Mouse (Mus musculus) heart, embryonic 16.5 days (tissue): ENCODE measurements around the gene Krt90. TPM values are rescaled to one million over a fixed set of nuclear protein-coding genes. Genes with fewer than 3 reads are reported as not detected.
A peak's percentile ranks its signal among the peaks of the same experiment; 100 is the strongest.

ENCODE experiments used
- ATAC-seq: fragments of 200-750 bp; cut with Nextera tagmentation; replicated peaks from 2 replicates; pipeline ENCODE4 v1.8.0; 2017; ENCODE audit warnings: moderate number of reproducible peaks; ENCODE audit not compliant: insufficient read depth, low FRiP score; ENCODE audit errors: extremely low read depth
- H3K27ac ChIP-seq: fragments of 300-500 bp; sonication (generic); 2 replicates; pipeline ENCODE4 v1.5.1; 2014; ENCODE audit warnings: mild to moderate bottlenecking, low read length, control low read depth, moderate library complexity
- H3K27me3 ChIP-seq: fragments of 300-500 bp; sonication (generic); 2 replicates; pipeline ENCODE4 v1.6.1; 2014; ENCODE audit warnings: low read length, mixed read lengths; ENCODE audit not compliant: control insufficient read depth, insufficient read depth
- H3K36me3 ChIP-seq: fragments of 300-500 bp; sonication (generic); 2 replicates; pipeline ENCODE4 v1.6.1; 2014; ENCODE audit not compliant: control insufficient read depth, insufficient read depth
- H3K4me1 ChIP-seq: fragments of 300-500 bp; sonication (generic); 2 replicates; pipeline ENCODE4 v1.6.1; 2014; ENCODE audit warnings: low read length, mixed read lengths; ENCODE audit not compliant: control insufficient read depth, insufficient read depth
- H3K4me2 ChIP-seq: fragments of 300-500 bp; sonication (generic); 2 replicates; pipeline ENCODE4 v1.6.1; 2014; ENCODE audit warnings: low read depth, mild to moderate bottlenecking, control low read depth, low read length
- H3K4me3 ChIP-seq: fragments of 300-500 bp; sonication (generic); 2 replicates; pipeline ENCODE4 v1.5.1; 2014; ENCODE audit warnings: mild to moderate bottlenecking, control low read depth, low read length
- H3K9ac ChIP-seq: fragments of 300-500 bp; sonication (generic); 2 replicates; pipeline ENCODE4 v1.6.1; 2014; ENCODE audit warnings: low read length, control low read depth
- H3K9me3 ChIP-seq: fragments of 300-500 bp; sonication (generic); replicated peaks from 2 replicates; pipeline ENCODE4 v1.6.1; 2016; ENCODE audit warnings: low read length; ENCODE audit not compliant: control insufficient read depth
- whole genome bisulfite sequencing: fragments of 180-500 bp; shearing (Covaris S2); extraction: QIAGEN DNeasy Blood & Tissue Kit; methylation state at CpG from one replicate; pipeline ENCODE4 v1.1.7; 2014; 5-methylcytosine and 5-hydroxymethylcytosine counted together
- polyA plus RNA-seq: library from polyadenylated mRNA; unstranded; fragments of >200 nt; fragmentation: Nextera tagmentation; extraction: Ambion mirVana; gene quantifications from 2 replicates; pipeline ENCODE4 v1.2.1, GENCODE M21; 2015

Gene Krt90
- polyA plus RNA-seq, 1 experiment from 2014 or later, result not detected

GRCm38 (mm10) chr15:101558034-101558646 is 4.6 kb downstream of the Krt90 start:
- Histone ChIP-seq H3K36me3 (no peaks in the 10 kb centered on the region), H3K4me3 (no peak overlapping the region), H3K9ac (no peak overlapping the region), H3K9me3 (no peaks in the 10 kb centered on the region), H3K27me3 (peaks cover 11% of the 10 kb centered on the region; the same call in 1 of the 2 replicates), H3K4me2 (no peak overlapping the region), H3K27ac (no peak overlapping the region), H3K4me1 (no peaks in the 10 kb centered on the region)
- WGBS, result 15% methylated on average over 7 of the region's 7 CpGs
- no peak for ATAC-seq

GRCm38 (mm10) chr15:101553169-101553568 is 9.6 kb downstream of the Krt90 start:
- Histone ChIP-seq H3K4me2 (peak overlapping the region; percentile 31; the same call in 1 of the 2 replicates), H3K27me3 (peaks cover 13% of the 10 kb centered on the region; the same call in 1 of the 2 replicates), H3K9me3 (no peaks in the 10 kb centered on the region), H3K36me3 (no peaks in the 10 kb centered on the region), H3K4me1 (no peaks in the 10 kb centered on the region), H3K4me3 (no peak overlapping the region), H3K27ac (no peak overlapping the region), H3K9ac (no peak overlapping the region)
- WGBS, result 2% methylated on average over 11 of the region's 11 CpGs
- ATAC-seq, result peak; percentile 41; the same call in 1 of the 2 replicates

- Histone ChIP-seq H3K4me3 (no peak overlapping the region), H3K27ac (no peak overlapping the region), H3K4me2 (no peak overlapping the region), H3K9ac (no peak overlapping the region), H3K4me1 (no peaks in the 10 kb centered on the region), H3K9me3 (no peaks in the 10 kb centered on the region), H3K27me3 (peaks cover 13% of the 10 kb centered on the region; the same call in 1 of the 2 replicates), H3K36me3 (no peaks in the 10 kb centered on the region)
- 80% methylated on average over 8 of the region's 8 CpGs for WGBS
- no peak for ATAC-seq
Measured at GRCm38 (mm10) chr15:101552188-101552587, 10.6 kb downstream of the Krt90 start.

- Histone ChIP-seq H3K4me3 (no peak within 1 kb of the TSS), H3K9ac (no peak within 1 kb of the TSS), H3K27ac (no peak within 1 kb of the TSS), H3K9me3 (no peaks in the 10 kb centered on the region), H3K27me3 (peaks cover 13% of the 10 kb centered on the region; the same call in 1 of the 2 replicates), H3K4me1 (no peaks in the 10 kb centered on the region), H3K4me2 (no peak within 1 kb of the TSS), H3K36me3 (no peaks in the 10 kb centered on the region)
- 82% methylated on average over 7 of the region's 7 CpGs for WGBS
- ATAC-seq, result no peak
Measured at GRCm38 (mm10) chr15:101550567-101550966, 12.2 kb downstream of the Krt90 start, which contains the start of gene Krt82. Gene Krt82 (minus strand): TSS chr15:101550667.

- 0 out of 2 replicates have a peak, but pooled peaks cover 4% of the 10 kb centered on the region for H3K27me3 ChIP-seq
- ATAC-seq, result no peak
Measured at GRCm38 (mm10) chr15:101544478-101544877, 18.3 kb downstream of the Krt90 start.

GRCm38 (mm10) chr15:101542543-101542942 is 20.2 kb downstream of the Krt90 start:
- no peaks in the 10 kb centered on the region for H3K4me1 ChIP-seq
- ATAC-seq, result no peak
- H3K9me3 ChIP-seq, result no peaks in the 10 kb centered on the region
- 62% methylated on average over 9 of the region's 9 CpGs for WGBS
- H3K27ac ChIP-seq, result no peak overlapping the region
- H3K27me3 ChIP-seq, result 0 out of 2 replicates have a peak, but pooled peaks cover 2% of the 10 kb centered on the region
- H3K4me3 ChIP-seq, result no peak overlapping the region
- no peaks in the 10 kb centered on the region for H3K36me3 ChIP-seq
- H3K4me2 ChIP-seq, result no peak overlapping the region
- no peak overlapping the region for H3K9ac ChIP-seq

More at GRCm38 (mm10) chr15:101544478-101544877, 18.3 kb downstream of the Krt90 start:
- Histone ChIP-seq H3K9ac (no peak overlapping the region), H3K27ac (no peak overlapping the region), H3K4me2 (no peak overlapping the region), H3K9me3 (no peaks in the 10 kb centered on the region), H3K4me1 (no peaks in the 10 kb centered on the region), H3K4me3 (no peak overlapping the region), H3K36me3 (no peaks in the 10 kb centered on the region)
- WGBS, result 66% methylated on average over 3 of the region's 3 CpGs

GRCm38 (mm10) chr15:101538580-101538900 is 24.2 kb downstream of the Krt90 start:
- H3K27ac ChIP-seq, result no peak overlapping the region
- no peaks in the 10 kb centered on the region for H3K9me3 ChIP-seq

GRCm38 (mm10) chr15:101537864-101538579 is 24.7 kb downstream of the Krt90 start:
- 37% methylated on average over 7 of the region's 7 CpGs for WGBS
- no peaks in the 10 kb centered on the region for H3K9me3 ChIP-seq
- no peak overlapping the region for H3K27ac ChIP-seq
- no peak overlapping the region for H3K4me3 ChIP-seq
- 0 out of 2 replicates have a peak, but pooled peaks cover 2% of the 10 kb centered on the region for H3K27me3 ChIP-seq
- no peak for ATAC-seq
- no peak overlapping the region for H3K9ac ChIP-seq
- no peak overlapping the region for H3K4me2 ChIP-seq
- H3K4me1 ChIP-seq, result no peaks in the 10 kb centered on the region
- H3K36me3 ChIP-seq, result no peaks in the 10 kb centered on the region

More at GRCm38 (mm10) chr15:101538580-101538900, 24.2 kb downstream of the Krt90 start:
- Histone ChIP-seq H3K9ac (no peak overlapping the region), H3K27me3 (0 out of 2 replicates have a peak, but pooled peaks cover 2% of the 10 kb centered on the region), H3K4me2 (no peak overlapping the region), H3K36me3 (no peaks in the 10 kb centered on the region), H3K4me1 (no peaks in the 10 kb centered on the region), H3K4me3 (no peak overlapping the region)
- no peak for ATAC-seq
- 59% methylated on average over 4 of the region's 4 CpGs for WGBS
